Mouse (Mus musculus) heart, embryonic 10.5 days (tissue): Measurements from ENCODE around the gene Ttc33. TPM values are rescaled to one million over a fixed set of nuclear protein-coding genes. Genes with fewer than 3 reads are reported as not detected.

Experiments used
- DNase-seq: peaks from one replicate; pipeline ENCODE4 v3.0.0-alpha.2; 2017; ENCODE audit warnings: low spot score
- H3K27ac ChIP-seq: fragments of 300-500 bp; sonication (generic); 2 replicates; pipeline ENCODE4 v1.5.1; 2016; ENCODE audit warnings: mild to moderate bottlenecking
- H3K27me3 ChIP-seq: fragments of 300-500 bp; sonication (generic); 2 replicates; pipeline ENCODE4 v1.6.1; 2016; ENCODE audit warnings: mild to moderate bottlenecking; ENCODE audit not compliant: poor library complexity, insufficient read depth, severe bottlenecking
- H3K36me3 ChIP-seq: fragments of 300-500 bp; sonication (generic); 2 replicates; pipeline ENCODE4 v1.6.1; 2016; ENCODE audit warnings: mild to moderate bottlenecking, moderate library complexity
- H3K4me1 ChIP-seq: fragments of 300-500 bp; sonication (generic); 2 replicates; pipeline ENCODE4 v1.6.1; 2016; ENCODE audit warnings: mild to moderate bottlenecking
- H3K4me3 ChIP-seq: fragments of 300-500 bp; sonication (generic); 2 replicates; pipeline ENCODE4 v1.5.1; 2016; ENCODE audit warnings: mild to moderate bottlenecking, moderate library complexity
- H3K9me3 ChIP-seq: fragments of 300-500 bp; sonication (generic); 2 replicates; pipeline ENCODE4 v1.6.1; 2016; ENCODE audit warnings: mild to moderate bottlenecking, moderate library complexity
- WGBS: fragments of 180-500 bp; shearing (Covaris S2); methylation state at CpG from one replicate; pipeline ENCODE4 v1.1.7; 2016; 5-methylcytosine and 5-hydroxymethylcytosine counted together
- polyA plus RNA-seq: library from polyadenylated mRNA; unstranded; fragments of >200 nt; fragmentation: Nextera tagmentation; extraction: Ambion mirVana; gene quantifications from 2 replicates; pipeline ENCODE4 v1.2.1, GENCODE M21; 2016

Ttc33 gene
- polyA plus RNA-seq, 1 experiment from 2014 or later, result 34.0 TPM

DNA sequence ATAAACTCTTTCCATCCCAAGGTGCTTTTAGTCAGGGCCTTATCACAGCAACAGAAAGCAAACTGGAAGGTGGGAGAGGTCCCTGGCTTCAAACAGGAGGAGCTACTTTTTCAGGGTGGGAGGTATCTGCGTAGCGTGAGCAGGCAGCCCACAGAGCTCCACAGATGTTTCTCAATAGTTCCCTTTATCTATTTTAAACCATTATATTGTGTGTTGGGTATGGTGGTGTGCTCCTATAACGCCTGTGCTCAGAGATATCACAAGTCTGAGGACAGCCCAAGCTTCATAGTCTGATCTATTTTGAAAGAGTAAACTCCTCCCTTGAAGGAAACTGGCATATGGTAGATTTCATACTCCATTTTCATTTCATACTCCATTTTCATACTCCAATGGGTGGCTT lies 75.7 kb downstream of the Ttc33 start:
- no peaks in the 10 kb centered on the region for H3K27me3 ChIP-seq
- H3K4me1 ChIP-seq, result no peaks in the 10 kb centered on the region
- no peaks in the 10 kb centered on the region for H3K36me3 ChIP-seq
- H3K27ac ChIP-seq, result no peak overlapping the region
- H3K4me3 ChIP-seq, result no peak overlapping the region
- DNase-seq, result no peak
- H3K9me3 ChIP-seq, result no peaks in the 10 kb centered on the region
- WGBS, result 71% methylated on average over 3 of the region's 3 CpGs

DNA sequence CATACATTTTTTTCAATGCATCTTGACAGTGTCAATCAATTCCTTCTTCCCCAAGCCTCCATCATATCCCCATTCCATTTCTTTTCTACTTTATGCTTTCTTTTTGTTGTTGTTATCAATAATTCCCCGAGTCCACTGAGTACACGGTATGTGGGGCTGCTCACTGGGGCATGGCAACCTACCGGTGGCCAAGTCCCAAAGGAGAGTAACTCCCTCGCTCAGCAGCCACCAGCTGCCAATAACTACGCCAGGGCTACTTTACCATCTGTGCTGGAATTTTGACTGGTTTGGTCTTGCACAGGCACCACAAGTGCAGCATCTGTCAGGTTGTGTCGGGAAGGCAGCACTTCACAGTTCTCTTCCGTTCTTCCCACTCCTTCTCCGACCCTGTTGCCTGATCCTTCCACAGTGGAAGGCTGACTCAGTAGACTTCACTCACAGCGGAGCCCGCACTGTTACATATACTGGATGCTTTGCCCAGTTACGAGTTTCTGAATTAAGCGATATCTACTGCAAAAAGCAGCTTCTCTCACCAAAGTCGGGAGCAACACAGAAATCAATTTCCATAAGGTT lies 76.9 kb downstream of the Ttc33 start:
- Histone ChIP-seq H3K36me3 (no peaks in the 10 kb centered on the region), H3K4me1 (no peaks in the 10 kb centered on the region), H3K27ac (no peak overlapping the region), H3K9me3 (no peaks in the 10 kb centered on the region), H3K4me3 (no peak overlapping the region), H3K27me3 (no peaks in the 10 kb centered on the region)
- 85% methylated on average over 13 of the region's 13 CpGs for WGBS
- no peak for DNase-seq

DNA sequence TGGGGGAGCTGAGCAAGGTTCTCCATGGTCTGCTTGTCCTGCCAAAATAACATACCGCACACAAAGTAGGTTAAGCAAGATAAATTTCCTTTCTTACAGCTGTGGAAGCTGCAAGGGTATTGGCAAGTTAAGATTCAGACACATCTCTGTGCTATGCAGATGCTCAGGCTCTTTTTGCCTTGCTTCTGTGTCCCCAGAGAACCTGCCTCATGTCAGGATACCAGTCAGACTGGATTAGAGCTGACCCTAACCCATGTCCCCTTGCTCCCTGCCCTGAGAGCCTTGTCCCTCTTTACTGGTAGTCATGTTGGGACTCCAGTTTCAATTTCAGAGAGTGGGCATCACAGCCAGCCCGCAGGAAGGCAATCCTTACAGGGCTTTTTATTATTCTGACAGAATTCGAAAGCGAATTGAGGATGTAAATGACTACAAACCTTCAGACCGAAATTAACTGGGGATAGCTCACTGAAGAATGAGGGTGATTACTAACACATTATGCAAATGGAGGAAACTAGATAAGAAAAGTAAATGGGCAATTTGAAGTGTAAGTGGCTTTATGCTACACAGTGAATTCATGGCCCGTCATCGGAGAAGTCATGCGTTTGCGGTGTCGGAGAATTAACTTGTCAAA lies 77.7 kb downstream of the Ttc33 start:
- Histone ChIP-seq H3K9me3 (no peaks in the 10 kb centered on the region), H3K4me3 (no peak overlapping the region), H3K27me3 (no peaks in the 10 kb centered on the region), H3K36me3 (no peaks in the 10 kb centered on the region), H3K27ac (no peak overlapping the region), H3K4me1 (no peaks in the 10 kb centered on the region)
- 85% methylated on average over 10 of the region's 10 CpGs for WGBS
- no peak for DNase-seq

DNA sequence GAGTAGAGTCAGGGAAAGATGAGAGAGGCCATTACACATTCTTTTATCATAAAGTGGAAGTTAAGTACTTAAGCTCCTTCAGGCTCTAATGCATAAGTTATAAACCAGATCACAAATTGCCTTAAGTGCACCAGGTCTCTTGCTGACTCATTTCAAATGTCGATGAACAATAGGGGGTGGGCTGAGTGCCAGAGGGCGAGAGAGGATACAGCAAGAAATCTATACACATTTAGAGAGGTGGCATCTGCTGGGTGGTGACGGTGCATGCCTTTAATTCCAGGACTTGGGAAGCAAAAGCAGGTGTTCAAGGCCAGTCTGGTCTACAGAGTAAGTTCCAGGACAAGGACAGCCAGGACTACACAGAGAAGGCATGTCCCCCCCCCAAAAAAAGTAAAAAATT lies 80.8 kb downstream of the Ttc33 start:
- DNase-seq, result no peak
- Histone ChIP-seq H3K4me3 (no peak overlapping the region), H3K27me3 (no peaks in the 10 kb centered on the region), H3K36me3 (no peaks in the 10 kb centered on the region), H3K27ac (no peak overlapping the region), H3K4me1 (no peaks in the 10 kb centered on the region), H3K9me3 (no peaks in the 10 kb centered on the region)
- WGBS, result 78% methylated on average over 3 of the region's 3 CpGs

Other genes with a start within 250 kb of the Ttc33 start
- gene C7, start 121.8 kb upstream of the Ttc33 start, polyA plus RNA-seq, result 0.09 and 0.11 TPM in 2 replicates
- 1.5 and 2.3 TPM in 2 replicates for gene Card6, start 77.0 kb upstream of the Ttc33 start, polyA plus RNA-seq
- 366 and 403 TPM in 2 replicates for gene Rpl37, start 68.9 kb upstream of the Ttc33 start, polyA plus RNA-seq
- 21.1 and 22.7 TPM in 2 replicates for gene Prkaa1, start 41.7 kb upstream of the Ttc33 start, polyA plus RNA-seq
- 0.90 and 1.8 TPM in 2 replicates for gene Ptger4, start 58.7 kb downstream of the Ttc33 start, polyA plus RNA-seq